Mouse (Mus musculus): ENCODE measurements at regions not wholly inside any gene's neighbourhood (a gene's known extent, or its start where the extent isn't known, plus 50 kb on each side); places are given as distances from the start of the nearest gene placed in this dataset.
A peak's percentile ranks its signal among the peaks of the same experiment; 100 is the strongest.

- peak in 1 of 2 experiments; percentile 30 for DNase-seq (ENCODE audit: extremely low spot score in 1 of 2, low spot score in 2 of 2)
- intact Hi-C loops (cut with DNase I) = no loop called here
Measured at GRCm38 (mm10) chr7:58460939-58461338, 195.0 kb upstream of the Atp10a start.

- DNase-seq (ENCODE audit: extremely low spot score in 1 of 2, low spot score in 2 of 2) = peak in 1 of 2 experiments; percentile 50
- intact Hi-C loops (cut with DNase I) = no loop called here
Measured at GRCm38 (mm10) chr7:58473150-58473549, 182.8 kb upstream of the Atp10a start.

GRCm38 (mm10) chr7:58475139-58475538, 180.8 kb upstream of the Atp10a start:
- no peak for DNase-seq (ENCODE audit: extremely low spot score in 1 of 2, low spot score in 2 of 2)
- intact Hi-C loops (cut with DNase I) = no loop called here

GRCm38 (mm10) chr7:58488250-58488649, 167.7 kb upstream of the Atp10a start:
- intact Hi-C loops (cut with DNase I) = no loop called here
- peak in 1 of 2 experiments; percentile 45 for DNase-seq (ENCODE audit: extremely low spot score in 1 of 2, low spot score in 2 of 2)
